Comparison of ENCODE assay signal across 9 mouse cellular contexts in the genomic region with DNA sequence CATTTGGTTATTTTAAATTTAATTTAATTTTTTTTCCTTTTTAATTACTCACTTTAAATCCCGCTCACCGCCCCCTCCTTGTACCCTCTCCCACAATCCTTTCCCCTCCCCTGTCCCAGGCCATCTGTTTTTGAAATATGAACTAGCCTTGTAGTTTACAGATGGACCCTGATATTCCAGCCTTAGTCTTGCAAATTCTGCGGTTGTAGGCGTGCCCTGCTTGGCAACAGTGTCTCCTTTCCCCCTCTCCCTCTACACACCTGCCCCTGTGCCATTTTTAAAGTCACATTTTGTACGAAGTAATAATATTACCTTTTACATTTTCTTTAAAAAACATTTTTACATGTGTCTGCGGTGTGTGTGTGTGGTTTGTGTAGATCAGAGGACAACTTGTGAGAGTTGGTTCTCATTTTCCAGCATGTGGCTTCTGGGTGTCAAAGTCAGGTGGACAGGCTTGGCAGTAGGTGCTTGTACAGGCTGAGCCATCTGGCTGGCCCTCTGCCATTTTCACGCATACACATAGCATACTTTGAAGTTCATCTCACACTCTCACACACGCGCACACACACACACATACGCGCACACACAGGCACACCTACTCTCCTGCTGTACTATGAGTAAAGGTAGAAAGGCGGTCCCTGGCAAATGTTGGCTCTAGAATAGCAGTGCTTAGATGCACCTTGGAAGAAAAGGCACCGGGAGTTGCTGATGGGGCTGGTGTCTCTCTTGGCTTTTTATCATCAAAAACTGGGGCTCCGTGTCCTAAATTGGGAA. TPM values are rescaled to one million over a fixed set of nuclear protein-coding genes. Genes with fewer than 3 reads are reported as not detected.
DNase-seq lines count a peak whose midpoint lies in the region; ATAC-seq and TF ChIP-seq lines count a peak whose summit lies in the region.
"Had no signal": no experiment of that assay in that cellular context is flagged by ENCODE, and none has a peak within 500 bp of the region (broad histone marks: within the 10 kb centered on the region; RNA-seq: fewer than 3 reads in every experiment).

No protein-coding gene starts in this region.

- DNase-seq in heart, adult 2 months, result no peak
- DNase-seq in heart, postnatal 14 days, result no peak
- peak; percentile 42 to 67 for DNase-seq in left cerebral cortex, postnatal 25 days (ENCODE audit: low spot score in 2 of 2)
- no peak for DNase-seq in adrenal gland, adult 18-20 months (ENCODE audit: low spot score in 2 of 2)

- intact Hi-C loops in heart, adult 2 months (cut with DNase I), result loop anchor here (1.0 kb wide), 1 partner anchor 67 kb away; no protein-coding TSS in a partner anchor
- intact Hi-C loops in heart, postnatal 14 days (cut with DNase I), result loop anchor here (5.0 kb wide), 1 partner anchor 69 kb away; the partner anchor contains the start of gene Cyld
- intact Hi-C loops in left cerebral cortex, postnatal 25 days (cut with DNase I), result no loop called here

- TF ChIP-seq CTCF in heart, adult 2 months (IDR thresholded peaks at IDR 0.05), result no peak
- no peak for TF ChIP-seq CTCF in ES-Bruce4 (IDR thresholded peaks at IDR 0.05; ENCODE audit: low read depth, low read length)
- no peak for TF ChIP-seq CTCF in olfactory bulb, adult 2 months (IDR thresholded peaks at IDR 0.05; ENCODE audit: insufficient read depth, low read depth, low read length)

- H3K4me2 ChIP-seq in embryonic facial prominence, embryonic 12.5 days (replicated peaks), result peak overlapping the region; percentile 91

- H3K27me3 ChIP-seq in heart, adult 2 months (ENCODE audit: control insufficient read depth, insufficient read depth, low read length), result no peaks in the 10 kb centered on the region
- H3K27me3 ChIP-seq in ES-Bruce4 (ENCODE audit: control insufficient read depth, insufficient read depth, low read length, poor library complexity, severe bottlenecking), result peaks cover 2% of the 10 kb centered on the region; the same call in 1 of the 2 replicates
- H3K27me3 ChIP-seq in embryonic facial prominence, embryonic 12.5 days, result peaks cover 28% of the 10 kb centered on the region
- H3K27me3 ChIP-seq: CH12.LX had no signal

- peak overlapping the region; percentile 73 for H3K27ac ChIP-seq in heart, adult 2 months
- H3K27ac ChIP-seq in ES-Bruce4 (ENCODE audit: insufficient read depth, low read length), result no peak overlapping the region
- H3K27ac ChIP-seq in embryonic facial prominence, embryonic 12.5 days, result no peak overlapping the region
- H3K27ac ChIP-seq in olfactory bulb, adult 2 months (ENCODE audit: insufficient read depth, low read depth, low read length), result no peak overlapping the region

- no peaks in the 10 kb centered on the region for H3K36me3 ChIP-seq in heart, adult 2 months (ENCODE audit: control insufficient read depth, insufficient read depth, low read length)
- no peaks in the 10 kb centered on the region for H3K36me3 ChIP-seq in ES-Bruce4 (ENCODE audit: control insufficient read depth, insufficient read depth, low read length, poor library complexity, severe bottlenecking)
- H3K36me3 ChIP-seq in embryonic facial prominence, embryonic 12.5 days, result no peaks in the 10 kb centered on the region

- no peaks in the 10 kb centered on the region for H3K79me2 ChIP-seq in heart, adult 2 months (replicated peaks; ENCODE audit: control insufficient read depth, insufficient read depth, low read length)

- H3K4me1 ChIP-seq in heart, adult 2 months (ENCODE audit: control insufficient read depth, insufficient read depth, low read length), result peaks cover 13% of the 10 kb centered on the region
- no peaks in the 10 kb centered on the region for H3K4me1 ChIP-seq in ES-Bruce4 (ENCODE audit: control insufficient read depth, insufficient read depth, low read length)
- peaks cover 13% of the 10 kb centered on the region; the same call in 1 of the 2 replicates for H3K4me1 ChIP-seq in embryonic facial prominence, embryonic 12.5 days
- peaks cover 9% of the 10 kb centered on the region; the same call in 1 of the 2 replicates for H3K4me1 ChIP-seq in olfactory bulb, adult 2 months (ENCODE audit: control insufficient read depth, insufficient read depth, low read length)

- 79% methylated on average over 14 of the region's 14 CpGs for WGBS in heart, adult 2 months
- 56% methylated on average over 14 of the region's 14 CpGs for WGBS in embryonic facial prominence, embryonic 12.5 days
- WGBS in olfactory bulb, adult 2 months, result 71% methylated on average over 14 of the region's 14 CpGs

- ATAC-seq in embryonic facial prominence, embryonic 12.5 days (ENCODE audit: insufficient number of reproducible peaks, insufficient read depth, low FRiP score, low TSS enrichment), result 0 out of 2 replicates have a peak, but pooled peaks have one; percentile 18
- ATAC-seq in activated CD4-positive, CD25-positive, alpha-beta regulatory T cell, adult 4 months, result no peak

- no peak overlapping the region for H3K9ac ChIP-seq in heart, adult 2 months (ENCODE audit: low read depth, low read length)
- H3K9ac ChIP-seq in ES-Bruce4 (ENCODE audit: low read depth, poor library complexity, severe bottlenecking), result peak overlapping the region; percentile 70; the same call in 1 of the 2 replicates
- H3K9ac ChIP-seq in embryonic facial prominence, embryonic 12.5 days, result peak overlapping the region; percentile 72

- no peak for TF ChIP-seq POLR2A in heart, adult 2 months (IDR thresholded peaks at IDR 0.05; ENCODE audit: insufficient read depth, low read depth, low read length)
- TF ChIP-seq POLR2A in ES-Bruce4 (IDR thresholded peaks at IDR 0.05; ENCODE audit: insufficient read depth, low read length), result no peak
- no peak for TF ChIP-seq POLR2A in olfactory bulb, adult 2 months (IDR thresholded peaks at IDR 0.05; ENCODE audit: insufficient read depth, low read depth, low read length)

- H3K9me3 ChIP-seq in ES-Bruce4 (replicated peaks; ENCODE audit: control insufficient read depth, insufficient read depth, low read length, poor library complexity, severe bottlenecking), result peaks cover 5% of the 10 kb centered on the region; the same call in 1 of the 2 replicates
- no peaks in the 10 kb centered on the region for H3K9me3 ChIP-seq in embryonic facial prominence, embryonic 12.5 days

- no peak for TF ChIP-seq EP300 in heart, adult 2 months (IDR thresholded peaks at IDR 0.05; ENCODE audit: insufficient read depth, low read depth, low read length)
- TF ChIP-seq EP300 in ES-Bruce4 (IDR thresholded peaks at IDR 0.05; ENCODE audit: insufficient read depth, low read depth, low read length), result no peak

- peak overlapping the region; percentile 47; the same call in 1 of the 2 replicates for H3K4me3 ChIP-seq in heart, adult 2 months
- H3K4me3 ChIP-seq in ES-Bruce4 (ENCODE audit: low read depth, low read length), result no peak overlapping the region
- H3K4me3 ChIP-seq in embryonic facial prominence, embryonic 12.5 days, result peak overlapping the region; percentile 55
- peak overlapping the region; percentile 48; the same call in 1 of the 2 replicates for H3K4me3 ChIP-seq in olfactory bulb, adult 2 months (ENCODE audit: insufficient read depth, low read depth, low read length)

RNA-seq across cellular contexts. Expression of gene Snx20, which starts 7.7 kb away (rescaled TPM):
- total RNA-seq in heart, adult 2 months (2021), result 1 to 10 TPM; 1.0 to 1.6 TPM
- 0.76 and 1.1 TPM in 2 replicates for polyA plus RNA-seq in heart, adult 2 months (2012; rRNA removed)
- 1 to 10 TPM in 1 of 2 experiments, under 1 TPM in 1; 0.98 to 1.5 TPM for total RNA-seq in heart, postnatal 14 days (2021)
- polyA plus RNA-seq in ES-Bruce4 (2011; ENCODE audit: insufficient read depth, insufficient read length, low read depth, missing spikeins), result not detected in 2 replicates
- polyA plus RNA-seq in embryonic facial prominence, embryonic 12.5 days (2016; fragmentation: Nextera tagmentation; extraction: Ambion mirVana), result 1.1 and 1.5 TPM in 2 replicates
- 1 to 10 TPM; 1.4 to 1.6 TPM for total RNA-seq in left cerebral cortex, postnatal 25 days (2021)
- not detected in 2 replicates for polyA plus RNA-seq in olfactory bulb, adult 2 months (2012; ENCODE audit: insufficient read depth, insufficient read length, low replicate concordance, missing spikeins)
- polyA plus RNA-seq in activated CD4-positive, CD25-positive, alpha-beta regulatory T cell, adult 4 months (2017; shearing (Covaris generic)), result 1 to 10 TPM; 7.7 to 9.9 TPM
- total RNA-seq in adrenal gland, adult 18-20 months (2021), result 1 to 10 TPM; 1.8 to 2.5 TPM

RNA-seq across cellular contexts. Expression of gene Nod2, which starts 18.9 kb away (rescaled TPM):
- total RNA-seq in heart, adult 2 months (2021), result 1 to 10 TPM; 1.1 to 1.5 TPM
- 1.3 and 1.9 TPM in 2 replicates for polyA plus RNA-seq in heart, adult 2 months (2012; rRNA removed)
- 1 to 10 TPM; 1.2 to 1.4 TPM for total RNA-seq in heart, postnatal 14 days (2021)
- polyA plus RNA-seq in ES-Bruce4 (2011; ENCODE audit: insufficient read depth, insufficient read length, low read depth, missing spikeins), result 0.90 and 1.2 TPM in 2 replicates
- polyA plus RNA-seq in embryonic facial prominence, embryonic 12.5 days (2016; fragmentation: Nextera tagmentation; extraction: Ambion mirVana), result 0.29 and 0.41 TPM in 2 replicates
- total RNA-seq in left cerebral cortex, postnatal 25 days (2021), result under 1 TPM; 0.34 to 0.43 TPM
- not detected in 2 replicates for polyA plus RNA-seq in olfactory bulb, adult 2 months (2012; ENCODE audit: insufficient read depth, insufficient read length, low replicate concordance, missing spikeins)
- polyA plus RNA-seq in activated CD4-positive, CD25-positive, alpha-beta regulatory T cell, adult 4 months (2017; shearing (Covaris generic)), result 1 to 10 TPM; 2.5 to 3.6 TPM
- total RNA-seq in adrenal gland, adult 18-20 months (2021), result 1 to 10 TPM in 1 of 2 experiments, under 1 TPM in 1; 0.60 to 1.6 TPM

Comparison
In these comparisons a context has a peak if more than half of its experiments do, and no peak if none do; other contexts are left out.
1. DNase-seq: peak in left cerebral cortex, postnatal 25 days (2 of 2); none in heart, adult 2 months (0 of 2), heart, postnatal 14 days (0 of 2) and adrenal gland, adult 18-20 months (0 of 2).